Mouse (Mus musculus): Measurements from ENCODE around the gene Odc1. TPM values are rescaled to one million over a fixed set of nuclear protein-coding genes. Genes with fewer than 3 reads are reported as not detected.

The Odc1 gene
- 301 and 303 TPM in 2 replicates for polyA plus RNA-seq (2015; fragmentation: Nextera tagmentation; extraction: Ambion mirVana)

DNA sequence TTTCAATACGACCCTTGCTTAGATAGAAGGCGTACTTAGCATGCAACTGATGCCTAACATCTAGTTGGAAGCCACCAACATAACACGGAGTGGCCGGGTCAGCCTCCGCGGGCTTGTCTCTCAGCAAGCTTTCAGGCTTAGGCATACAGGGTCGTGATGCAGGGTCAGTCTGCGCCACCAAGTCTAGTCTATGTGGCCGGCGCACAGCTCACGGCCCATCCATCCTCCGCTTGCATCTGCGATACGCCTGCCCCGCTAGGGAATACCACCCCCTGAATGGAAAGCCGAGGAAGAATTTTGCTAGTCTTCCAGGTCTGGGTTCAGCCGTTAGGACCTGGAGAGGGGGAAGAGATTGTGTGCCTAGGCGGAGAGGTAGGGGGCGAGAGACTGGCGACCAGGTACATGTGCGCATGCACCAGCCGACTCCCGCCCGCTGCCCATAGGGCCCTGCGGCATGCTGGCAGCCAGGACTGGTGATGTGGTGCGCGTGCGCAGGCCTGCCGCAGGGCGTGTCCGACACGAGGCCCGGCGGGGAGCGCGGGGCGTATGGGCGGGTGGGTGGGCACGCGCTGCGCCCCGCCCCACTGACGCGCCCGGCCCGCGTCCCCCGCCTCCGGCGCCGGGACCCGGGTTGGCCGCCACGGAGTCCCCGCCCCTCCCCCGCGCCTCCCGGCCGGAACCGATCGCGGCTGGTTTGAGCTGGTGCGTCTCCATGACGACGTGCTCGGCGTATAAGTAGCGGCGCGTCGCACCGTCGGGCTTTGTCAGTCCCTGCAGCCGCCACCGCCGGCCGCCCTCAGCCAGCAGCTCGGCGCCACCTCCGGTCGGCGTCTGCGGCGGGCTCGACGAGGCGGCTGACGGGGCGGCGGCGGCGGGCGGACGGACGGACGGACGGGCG lies at the start of gene Odc1:
Odc1 (plus strand) TSS at position 586 of the 898 bp plus-strand sequence.
- H3K4me2 ChIP-seq (ENCODE audit: low read depth, low read length): peak within 1 kb of the TSS; percentile 90
- no peaks in the 10 kb centered on the region for H3K27me3 ChIP-seq (ENCODE audit: control insufficient read depth, insufficient read depth, low read depth, low read length)
- 1% methylated on average over 90 of the region's 98 CpGs for WGBS (ENCODE audit: insufficient replicate concordance)
- ATAC-seq (ENCODE audit: low read depth): peak; percentile 93
- peaks cover 27% of the 10 kb centered on the region for H3K36me3 ChIP-seq (ENCODE audit: control insufficient read depth, insufficient read depth)
- peak within 1 kb of the TSS; percentile 87 for H3K4me3 ChIP-seq (ENCODE audit: low read depth, low read length)
- H3K9ac ChIP-seq (ENCODE audit: low read depth, low read length): peak within 1 kb of the TSS; percentile 98
- no peaks in the 10 kb centered on the region for H3K9me3 ChIP-seq (replicated peaks; ENCODE audit: control insufficient read depth, low read length)
- H3K4me1 ChIP-seq (ENCODE audit: control insufficient read depth, low read depth, low read length): peaks cover 49% of the 10 kb centered on the region
- H3K27ac ChIP-seq (ENCODE audit: low read length): peak within 1 kb of the TSS; percentile 90

- Histone ChIP-seq H3K9ac (ENCODE audit: low read depth, low read length) (no peak overlapping the region), H3K4me3 (ENCODE audit: low read depth, low read length) (no peak overlapping the region), H3K27ac (ENCODE audit: low read length) (no peak overlapping the region), H3K4me2 (ENCODE audit: low read depth, low read length) (no peak overlapping the region), H3K27me3 (ENCODE audit: control insufficient read depth, insufficient read depth, low read depth, low read length) (no peaks in the 10 kb centered on the region), H3K9me3 (replicated peaks; ENCODE audit: control insufficient read depth, low read length) (no peaks in the 10 kb centered on the region), H3K36me3 (ENCODE audit: control insufficient read depth, insufficient read depth) (no peaks in the 10 kb centered on the region), H3K4me1 (ENCODE audit: control insufficient read depth, low read depth, low read length) (peaks cover 11% of the 10 kb centered on the region)
- WGBS (ENCODE audit: insufficient replicate concordance): 37% methylated on average over 4 of the region's 4 CpGs
- ATAC-seq (ENCODE audit: low read depth): no peak
Measured at GRCm38 (mm10) chr12:17494809-17495208, 49.8 kb upstream of the Odc1 start.

GRCm38 (mm10) chr12:17495858-17496451 lies 48.6 kb upstream of the Odc1 start:
- peak; percentile 30; the same call in 1 of the 2 replicates for ATAC-seq (ENCODE audit: low read depth)

GRCm38 (mm10) chr12:17505620-17506074 lies 38.9 kb upstream of the Odc1 start:
- peak; percentile 39 for ATAC-seq (ENCODE audit: low read depth)

More at GRCm38 (mm10) chr12:17495858-17496451, 48.6 kb upstream of the Odc1 start:
- peaks cover 11% of the 10 kb centered on the region for H3K4me1 ChIP-seq (ENCODE audit: control insufficient read depth, low read depth, low read length)
- no peak overlapping the region for H3K9ac ChIP-seq (ENCODE audit: low read depth, low read length)
- H3K27me3 ChIP-seq (ENCODE audit: control insufficient read depth, insufficient read depth, low read depth, low read length): no peaks in the 10 kb centered on the region
- no peak overlapping the region for H3K4me2 ChIP-seq (ENCODE audit: low read depth, low read length)
- WGBS (ENCODE audit: insufficient replicate concordance): 33% methylated on average over 8 of the region's 8 CpGs
- H3K27ac ChIP-seq (ENCODE audit: low read length): no peak overlapping the region
- no peaks in the 10 kb centered on the region for H3K9me3 ChIP-seq (replicated peaks; ENCODE audit: control insufficient read depth, low read length)
- no peak overlapping the region for H3K4me3 ChIP-seq (ENCODE audit: low read depth, low read length)
- no peaks in the 10 kb centered on the region for H3K36me3 ChIP-seq (ENCODE audit: control insufficient read depth, insufficient read depth)

GRCm38 (mm10) chr12:17506117-17506993 lies 38.2 kb upstream of the Odc1 start:
- peak overlapping the region; percentile 58 for H3K9ac ChIP-seq (ENCODE audit: low read depth, low read length)
- H3K27ac ChIP-seq (ENCODE audit: low read length): peak overlapping the region; percentile 87
- peak overlapping the region; percentile 67 for H3K4me2 ChIP-seq (ENCODE audit: low read depth, low read length)
- no peaks in the 10 kb centered on the region for H3K9me3 ChIP-seq (replicated peaks; ENCODE audit: control insufficient read depth, low read length)
- peak; percentile 99 for ATAC-seq (ENCODE audit: low read depth)
- peaks cover 5% of the 10 kb centered on the region for H3K27me3 ChIP-seq (ENCODE audit: control insufficient read depth, insufficient read depth, low read depth, low read length)
- H3K4me1 ChIP-seq (ENCODE audit: control insufficient read depth, low read depth, low read length): peaks cover 41% of the 10 kb centered on the region
- 37% methylated on average over 5 of the region's 5 CpGs for WGBS (ENCODE audit: insufficient replicate concordance)
- H3K36me3 ChIP-seq (ENCODE audit: control insufficient read depth, insufficient read depth): no peaks in the 10 kb centered on the region
- H3K4me3 ChIP-seq (ENCODE audit: low read depth, low read length): peak overlapping the region; percentile 35

More at GRCm38 (mm10) chr12:17505620-17506074, 38.9 kb upstream of the Odc1 start:
- Histone ChIP-seq H3K4me2 (ENCODE audit: low read depth, low read length) (peak overlapping the region; percentile 67), H3K27ac (ENCODE audit: low read length) (peak overlapping the region; percentile 87), H3K27me3 (ENCODE audit: control insufficient read depth, insufficient read depth, low read depth, low read length) (peaks cover 5% of the 10 kb centered on the region), H3K4me1 (ENCODE audit: control insufficient read depth, low read depth, low read length) (peaks cover 41% of the 10 kb centered on the region), H3K9ac (ENCODE audit: low read depth, low read length) (no peak overlapping the region; the same call in 1 of the 2 replicates), H3K36me3 (ENCODE audit: control insufficient read depth, insufficient read depth) (no peaks in the 10 kb centered on the region), H3K4me3 (ENCODE audit: low read depth, low read length) (peak overlapping the region; percentile 9; the same call in 1 of the 2 replicates), H3K9me3 (replicated peaks; ENCODE audit: control insufficient read depth, low read length) (no peaks in the 10 kb centered on the region)
- WGBS (ENCODE audit: insufficient replicate concordance): 14% methylated on average over 2 of the region's 2 CpGs

- Histone ChIP-seq H3K27ac (ENCODE audit: low read length) (peak overlapping the region; percentile 87), H3K4me1 (ENCODE audit: control insufficient read depth, low read depth, low read length) (peaks cover 41% of the 10 kb centered on the region), H3K9me3 (replicated peaks; ENCODE audit: control insufficient read depth, low read length) (no peaks in the 10 kb centered on the region), H3K36me3 (ENCODE audit: control insufficient read depth, insufficient read depth) (no peaks in the 10 kb centered on the region), H3K4me2 (ENCODE audit: low read depth, low read length) (peak overlapping the region; percentile 67), H3K9ac (ENCODE audit: low read depth, low read length) (peak overlapping the region; percentile 58), H3K27me3 (ENCODE audit: control insufficient read depth, insufficient read depth, low read depth, low read length) (peaks cover 5% of the 10 kb centered on the region), H3K4me3 (ENCODE audit: low read depth, low read length) (0 out of 2 replicates have a peak overlapping the region, but pooled peaks have one; percentile 2)
- WGBS (ENCODE audit: insufficient replicate concordance): 33% methylated on average over 13 of the region's 13 CpGs
- ATAC-seq (ENCODE audit: low read depth): no peak
Measured at GRCm38 (mm10) chr12:17506994-17507542, 37.5 kb upstream of the Odc1 start.

DNA sequence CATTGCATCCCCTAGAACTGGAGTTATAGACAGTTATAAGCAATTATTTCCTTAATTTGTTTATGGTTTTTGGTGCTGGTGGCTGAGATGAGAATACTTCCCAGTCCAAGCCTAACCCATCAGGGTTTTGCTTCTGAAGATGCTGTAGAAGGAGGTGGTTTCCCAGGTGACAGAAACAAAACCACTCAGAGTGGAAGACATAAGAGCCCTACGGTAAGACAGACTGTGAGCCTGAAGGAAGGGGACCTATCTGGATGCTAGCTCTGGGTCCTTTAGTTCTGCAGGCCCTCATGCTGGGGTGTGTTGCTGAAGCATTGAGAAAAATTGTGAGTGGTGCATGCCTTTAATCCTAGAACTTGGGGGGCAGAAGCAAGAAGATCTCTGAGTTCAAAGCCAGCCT lies 35.3 kb upstream of the Odc1 start:
- H3K4me1 ChIP-seq (ENCODE audit: control insufficient read depth, low read depth, low read length): peaks cover 41% of the 10 kb centered on the region
- H3K4me3 ChIP-seq (ENCODE audit: low read depth, low read length): no peak overlapping the region
- no peak overlapping the region for H3K27ac ChIP-seq (ENCODE audit: low read length)
- H3K36me3 ChIP-seq (ENCODE audit: control insufficient read depth, insufficient read depth): no peaks in the 10 kb centered on the region
- H3K27me3 ChIP-seq (ENCODE audit: control insufficient read depth, insufficient read depth, low read depth, low read length): peaks cover 2% of the 10 kb centered on the region
- no peaks in the 10 kb centered on the region for H3K9me3 ChIP-seq (replicated peaks; ENCODE audit: control insufficient read depth, low read length)
- 88% methylated on average over 1 of the region's 1 CpGs for WGBS (ENCODE audit: insufficient replicate concordance)
- no peak overlapping the region for H3K9ac ChIP-seq (ENCODE audit: low read depth, low read length)
- no peak overlapping the region for H3K4me2 ChIP-seq (ENCODE audit: low read depth, low read length)
- ATAC-seq (ENCODE audit: low read depth): no peak

GRCm38 (mm10) chr12:17510158-17510557 lies 34.4 kb upstream of the Odc1 start:
- 45% methylated on average over 12 of the region's 12 CpGs for WGBS (ENCODE audit: insufficient replicate concordance)
- no peak for ATAC-seq (ENCODE audit: low read depth)
- peaks cover 2% of the 10 kb centered on the region for H3K27me3 ChIP-seq (ENCODE audit: control insufficient read depth, insufficient read depth, low read depth, low read length)
- H3K27ac ChIP-seq (ENCODE audit: low read length): no peak overlapping the region
- H3K4me3 ChIP-seq (ENCODE audit: low read depth, low read length): no peak overlapping the region
- no peaks in the 10 kb centered on the region for H3K36me3 ChIP-seq (ENCODE audit: control insufficient read depth, insufficient read depth)
- H3K9me3 ChIP-seq (replicated peaks; ENCODE audit: control insufficient read depth, low read length): no peaks in the 10 kb centered on the region
- H3K4me2 ChIP-seq (ENCODE audit: low read depth, low read length): 0 out of 2 replicates have a peak overlapping the region, but pooled peaks have one; percentile 17
- H3K4me1 ChIP-seq (ENCODE audit: control insufficient read depth, low read depth, low read length): peaks cover 38% of the 10 kb centered on the region
- no peak overlapping the region for H3K9ac ChIP-seq (ENCODE audit: low read depth, low read length)

Measured in liver, embryonic 16.5 days (tissue).